Mouse (Mus musculus) heart, adult 2 months (tissue): ENCODE measurements around the gene Tor4a.

Experiments used
- CTCF ChIP-seq: fragments of 200-600 bp; IDR thresholded peaks from 2 replicates; pipeline ENCODE4 v1.8.1; 2022; ENCODE audit warnings: antibody characterized with exemption, mild to moderate bottlenecking, moderate library complexity
- POLR2A ChIP-seq: fragments of 200-500 bp; IDR thresholded peaks from 2 replicates; pipeline ENCODE4 v1.6.1; 2011; ENCODE audit warnings: mild to moderate bottlenecking, low read depth, low read length, control low read depth; ENCODE audit not compliant: insufficient read depth

DNA sequence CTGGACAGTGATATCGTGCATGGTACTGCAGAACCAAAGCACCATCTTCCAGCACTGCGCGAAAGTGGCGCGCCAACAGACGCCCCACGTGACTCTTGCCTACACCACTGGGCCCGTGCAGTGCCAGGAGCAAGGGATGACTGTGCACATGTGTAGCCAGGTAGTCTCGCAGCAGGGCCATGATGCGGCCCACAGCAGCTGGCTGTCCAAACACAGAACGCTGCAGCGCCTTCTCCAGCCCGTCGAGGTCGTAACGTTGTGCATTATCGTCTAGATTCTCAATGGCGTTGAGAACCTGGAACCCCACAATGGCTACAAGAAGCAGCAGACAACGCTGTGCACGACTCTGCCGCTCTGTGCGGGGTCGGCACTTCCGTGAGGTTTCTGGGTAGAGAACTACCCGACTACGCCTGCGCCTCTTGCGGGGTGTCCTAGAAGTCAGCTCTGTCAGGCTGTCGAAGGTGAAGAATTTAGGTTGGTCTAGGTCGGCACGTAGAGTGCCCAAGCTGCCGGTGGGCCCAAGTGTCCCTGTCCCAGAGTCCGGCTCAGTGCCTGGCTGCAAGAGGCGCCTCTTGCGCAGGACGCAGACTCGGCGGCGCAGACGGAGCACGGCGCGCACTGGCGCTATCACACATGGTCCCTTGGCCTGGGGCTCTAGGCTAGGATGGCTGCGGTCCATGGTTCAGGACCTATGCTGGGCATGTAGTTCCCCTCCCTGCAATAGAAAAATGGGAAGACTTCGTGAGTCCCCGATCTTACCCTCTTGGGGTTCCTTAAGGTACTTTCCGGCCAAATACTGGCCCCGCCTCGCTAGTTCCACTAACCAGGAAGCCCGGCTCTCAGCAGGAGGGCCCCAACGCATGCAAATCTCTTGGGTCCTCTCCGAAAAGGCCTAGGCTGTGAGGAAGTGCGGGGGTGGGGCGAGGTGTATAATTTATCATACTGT lies 1.2 kb downstream of the Tor4a start:
- no peak for TF ChIP-seq POLR2A
- TF ChIP-seq CTCF: no peak
